Mouse (Mus musculus): Measurements from ENCODE around the gene Kcp.

GRCm38 (mm10) chr6:29507447-29508309, at the start of gene Kcp:
- no peak for TF ChIP-seq CTCF (IDR thresholded peaks at IDR 0.05; ENCODE audit: control insufficient read depth, insufficient read depth, insufficient replicate concordance, low read depth, low read length)
- TF ChIP-seq POLR2A (IDR thresholded peaks at IDR 0.05; ENCODE audit: control insufficient read depth, low read depth, low read length), result no peak
